Mouse (Mus musculus) lung, adult 2 months (tissue): ENCODE measurements around the gene Rbfox3.

Experiments used
- CTCF ChIP-seq: fragments of 200-500 bp; IDR thresholded peaks from 2 replicates; pipeline ENCODE4 v1.5.1; 2011; ENCODE audit warnings: mild to moderate bottlenecking, low read length, control low read depth; ENCODE audit not compliant: insufficient read depth
- POLR2A ChIP-seq: fragments of 200-500 bp; IDR thresholded peaks from 2 replicates; pipeline ENCODE4 v1.6.1; 2011; ENCODE audit warnings: low read depth, mild to moderate bottlenecking, control low read depth, low read length, borderline replicate concordance; ENCODE audit errors: extremely low read depth

- TF ChIP-seq POLR2A (no peak), CTCF (no peak)
Measured at GRCm38 (mm10) chr11:118552478-118552877, 358.9 kb downstream of the Rbfox3 start.
